Mouse (Mus musculus) heart, adult 2 months (tissue): ENCODE data around the gene Ctrc.

Experiments used
- CTCF ChIP-seq: fragments of 200-600 bp; IDR thresholded peaks from 2 replicates; pipeline ENCODE4 v1.8.1; 2022; ENCODE audit warnings: antibody characterized with exemption, mild to moderate bottlenecking, moderate library complexity
- EP300 ChIP-seq: fragments of 200-500 bp; IDR thresholded peaks from 2 replicates; pipeline ENCODE4 v1.6.1; 2011; ENCODE audit warnings: low read depth, low read length, control low read depth; ENCODE audit not compliant: insufficient read depth
- POLR2A ChIP-seq: fragments of 200-500 bp; IDR thresholded peaks from 2 replicates; pipeline ENCODE4 v1.6.1; 2011; ENCODE audit warnings: mild to moderate bottlenecking, low read depth, low read length, control low read depth; ENCODE audit not compliant: insufficient read depth

DNA sequence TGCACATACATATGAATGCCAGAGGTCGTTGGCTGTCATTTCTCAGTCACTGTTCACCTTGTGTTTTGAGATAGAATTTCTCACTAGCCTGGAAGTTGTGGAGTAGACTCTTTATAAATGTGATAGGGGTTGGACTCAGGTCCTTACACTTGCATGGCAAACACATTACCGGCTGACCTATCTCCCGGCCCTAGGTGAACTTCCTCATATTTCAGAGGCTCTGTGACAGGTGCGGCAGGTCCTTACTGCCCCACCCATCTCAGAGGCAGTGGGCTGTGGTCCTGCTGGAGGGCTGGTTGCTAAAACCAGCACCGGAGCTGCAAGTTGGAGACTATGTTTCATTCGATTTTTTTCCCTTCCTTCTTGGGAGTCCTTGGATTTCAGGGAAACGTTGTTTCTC is 32.5 kb upstream of the Ctrc start:
- TF ChIP-seq CTCF (no peak), POLR2A (no peak), EP300 (no peak)
